Mouse (Mus musculus): ENCODE measurements around the gene Dusp7. TPM values are rescaled to one million over a fixed set of nuclear protein-coding genes. Genes with fewer than 3 reads are reported as not detected.

Gene Dusp7
- polyA plus RNA-seq, 1 experiment from 2014 or later, result 16.1 TPM

- Histone ChIP-seq H3K9me3 (no peaks in the 10 kb centered on the region), H3K27me3 (ENCODE audit: insufficient read depth, poor library complexity, severe bottlenecking) (no peaks in the 10 kb centered on the region), H3K36me3 (no peaks in the 10 kb centered on the region), H3K4me3 (no peak overlapping the region), H3K4me1 (replicated peaks) (peaks cover 77% of the 10 kb centered on the region), H3K27ac (peak overlapping the region; percentile 74)
- 68% methylated on average over 13 of the region's 13 CpGs for WGBS
- DNase-seq (ENCODE audit: low spot score), result no peak
Observed at GRCm38 (mm10) chr9:106340501-106341312, 27.7 kb upstream of the Dusp7 start.

- 71% methylated on average over 3 of the region's 3 CpGs for WGBS
Observed at GRCm38 (mm10) chr9:106341313-106341686, 27.1 kb upstream of the Dusp7 start.

GRCm38 (mm10) chr9:106342573-106342972 lies 25.9 kb upstream of the Dusp7 start:
- 87% methylated on average over 9 of the region's 9 CpGs for WGBS
- no peak for DNase-seq (ENCODE audit: low spot score)
- H3K27me3 ChIP-seq (ENCODE audit: insufficient read depth, poor library complexity, severe bottlenecking), result no peaks in the 10 kb centered on the region
- peaks cover 65% of the 10 kb centered on the region for H3K4me1 ChIP-seq (replicated peaks)
- H3K36me3 ChIP-seq, result no peaks in the 10 kb centered on the region
- no peaks in the 10 kb centered on the region for H3K9me3 ChIP-seq
- peak overlapping the region; percentile 50; the same call in 1 of the 2 replicates for H3K27ac ChIP-seq
- no peak overlapping the region for H3K4me3 ChIP-seq

More at GRCm38 (mm10) chr9:106341313-106341686, 27.1 kb upstream of the Dusp7 start:
- Histone ChIP-seq H3K4me3 (no peak overlapping the region), H3K27me3 (ENCODE audit: insufficient read depth, poor library complexity, severe bottlenecking) (no peaks in the 10 kb centered on the region), H3K9me3 (no peaks in the 10 kb centered on the region), H3K4me1 (replicated peaks) (peaks cover 78% of the 10 kb centered on the region), H3K36me3 (no peaks in the 10 kb centered on the region), H3K27ac (peak overlapping the region; percentile 74)
- DNase-seq (ENCODE audit: low spot score), result no peak

- WGBS, result 40% methylated on average over 6 of the region's 6 CpGs
- H3K36me3 ChIP-seq, result no peaks in the 10 kb centered on the region
- H3K4me1 ChIP-seq (replicated peaks), result peaks cover 51% of the 10 kb centered on the region
- H3K27ac ChIP-seq, result peak overlapping the region; percentile 42
- DNase-seq (ENCODE audit: low spot score), result no peak
- no peaks in the 10 kb centered on the region for H3K27me3 ChIP-seq (ENCODE audit: insufficient read depth, poor library complexity, severe bottlenecking)
- no peaks in the 10 kb centered on the region for H3K9me3 ChIP-seq
- no peak overlapping the region for H3K4me3 ChIP-seq
Observed at GRCm38 (mm10) chr9:106345167-106345566, 23.3 kb upstream of the Dusp7 start.

GRCm38 (mm10) chr9:106345630-106346029 lies 22.8 kb upstream of the Dusp7 start:
- WGBS, result 55% methylated on average over 6 of the region's 6 CpGs
- Histone ChIP-seq H3K27me3 (ENCODE audit: insufficient read depth, poor library complexity, severe bottlenecking) (no peaks in the 10 kb centered on the region), H3K27ac (peak overlapping the region; percentile 42), H3K36me3 (no peaks in the 10 kb centered on the region), H3K4me1 (replicated peaks) (peaks cover 49% of the 10 kb centered on the region), H3K4me3 (no peak overlapping the region), H3K9me3 (no peaks in the 10 kb centered on the region)
- DNase-seq (ENCODE audit: low spot score), result no peak

GRCm38 (mm10) chr9:106348281-106348680 lies 20.2 kb upstream of the Dusp7 start:
- H3K27me3 ChIP-seq (ENCODE audit: insufficient read depth, poor library complexity, severe bottlenecking), result no peaks in the 10 kb centered on the region
- WGBS, result 76% methylated on average over 10 of the region's 10 CpGs
- no peak for DNase-seq (ENCODE audit: low spot score)
- H3K36me3 ChIP-seq, result peaks cover 4% of the 10 kb centered on the region
- H3K4me1 ChIP-seq (replicated peaks), result peaks cover 53% of the 10 kb centered on the region
- no peak overlapping the region for H3K4me3 ChIP-seq
- H3K9me3 ChIP-seq, result no peaks in the 10 kb centered on the region
- 0 out of 2 replicates have a peak overlapping the region, but pooled peaks have one; percentile 50 for H3K27ac ChIP-seq

GRCm38 (mm10) chr9:106349075-106349474 lies 19.4 kb upstream of the Dusp7 start:
- H3K36me3 ChIP-seq, result peaks cover 4% of the 10 kb centered on the region
- H3K27ac ChIP-seq, result peak overlapping the region; percentile 50; the same call in 1 of the 2 replicates
- DNase-seq (ENCODE audit: low spot score), result no peak
- WGBS, result 62% methylated on average over 2 of the region's 2 CpGs
- no peak overlapping the region for H3K4me3 ChIP-seq
- H3K27me3 ChIP-seq (ENCODE audit: insufficient read depth, poor library complexity, severe bottlenecking), result no peaks in the 10 kb centered on the region
- no peaks in the 10 kb centered on the region for H3K9me3 ChIP-seq
- H3K4me1 ChIP-seq (replicated peaks), result peaks cover 61% of the 10 kb centered on the region

- Histone ChIP-seq H3K27ac (peak overlapping the region; percentile 36), H3K4me1 (replicated peaks) (peaks cover 66% of the 10 kb centered on the region), H3K9me3 (no peaks in the 10 kb centered on the region), H3K4me3 (no peak overlapping the region), H3K27me3 (ENCODE audit: insufficient read depth, poor library complexity, severe bottlenecking) (no peaks in the 10 kb centered on the region), H3K36me3 (peaks cover 4% of the 10 kb centered on the region)
- WGBS, result 70% methylated on average over 6 of the region's 6 CpGs
- no peak for DNase-seq (ENCODE audit: low spot score)
Observed at GRCm38 (mm10) chr9:106351178-106351577, 17.3 kb upstream of the Dusp7 start.

- H3K4me1 ChIP-seq (replicated peaks), result peaks cover 77% of the 10 kb centered on the region
Observed at GRCm38 (mm10) chr9:106353779-106354178, 14.7 kb upstream of the Dusp7 start.

GRCm38 (mm10) chr9:106354810-106355209 lies 13.6 kb upstream of the Dusp7 start:
- Histone ChIP-seq H3K9me3 (no peaks in the 10 kb centered on the region), H3K27me3 (ENCODE audit: insufficient read depth, poor library complexity, severe bottlenecking) (no peaks in the 10 kb centered on the region), H3K27ac (peak overlapping the region; percentile 79), H3K4me3 (no peak overlapping the region), H3K4me1 (replicated peaks) (peaks cover 70% of the 10 kb centered on the region), H3K36me3 (peaks cover 4% of the 10 kb centered on the region)
- DNase-seq (ENCODE audit: low spot score), result no peak
- 81% methylated on average over 6 of the region's 6 CpGs for WGBS

More at GRCm38 (mm10) chr9:106353779-106354178, 14.7 kb upstream of the Dusp7 start:
- WGBS, result 75% methylated on average over 6 of the region's 6 CpGs
- Histone ChIP-seq H3K27me3 (ENCODE audit: insufficient read depth, poor library complexity, severe bottlenecking) (no peaks in the 10 kb centered on the region), H3K36me3 (peaks cover 4% of the 10 kb centered on the region), H3K27ac (peak overlapping the region; percentile 50; the same call in 1 of the 2 replicates), H3K4me3 (no peak overlapping the region), H3K9me3 (no peaks in the 10 kb centered on the region)
- no peak for DNase-seq (ENCODE audit: low spot score)

GRCm38 (mm10) chr9:106355217-106355974 lies 13.0 kb upstream of the Dusp7 start:
- Histone ChIP-seq H3K36me3 (peaks cover 4% of the 10 kb centered on the region), H3K9me3 (no peaks in the 10 kb centered on the region), H3K4me1 (replicated peaks) (peaks cover 69% of the 10 kb centered on the region), H3K27me3 (ENCODE audit: insufficient read depth, poor library complexity, severe bottlenecking) (no peaks in the 10 kb centered on the region), H3K27ac (peak overlapping the region; percentile 79), H3K4me3 (no peak overlapping the region)
- 62% methylated on average over 10 of the region's 10 CpGs for WGBS
- no peak for DNase-seq (ENCODE audit: low spot score)

GRCm38 (mm10) chr9:106355975-106356286 lies 12.5 kb upstream of the Dusp7 start:
- Histone ChIP-seq H3K27ac (peak overlapping the region; percentile 79), H3K36me3 (peaks cover 4% of the 10 kb centered on the region), H3K4me1 (replicated peaks) (peaks cover 66% of the 10 kb centered on the region), H3K27me3 (ENCODE audit: insufficient read depth, poor library complexity, severe bottlenecking) (no peaks in the 10 kb centered on the region), H3K4me3 (no peak overlapping the region), H3K9me3 (no peaks in the 10 kb centered on the region)
- DNase-seq (ENCODE audit: low spot score), result no peak

GRCm38 (mm10) chr9:106356323-106356844 lies 12.0 kb upstream of the Dusp7 start:
- no peaks in the 10 kb centered on the region for H3K27me3 ChIP-seq (ENCODE audit: insufficient read depth, poor library complexity, severe bottlenecking)
- peak; percentile 80 for DNase-seq (ENCODE audit: low spot score)
- no peak overlapping the region for H3K4me3 ChIP-seq
- H3K36me3 ChIP-seq, result peaks cover under 1% of the 10 kb centered on the region
- H3K4me1 ChIP-seq (replicated peaks), result peaks cover 63% of the 10 kb centered on the region
- WGBS, result 68% methylated on average over 10 of the region's 10 CpGs
- no peaks in the 10 kb centered on the region for H3K9me3 ChIP-seq
- H3K27ac ChIP-seq, result peak overlapping the region; percentile 79
